Mouse (Mus musculus): ENCODE data around the gene Akt2. TPM values are rescaled to one million over a fixed set of nuclear protein-coding genes. Genes with fewer than 3 reads are reported as not detected.

Akt2 gene
- polyA plus RNA-seq, 1 experiment from 2014 or later: 98.9 TPM

- no peaks in the 10 kb centered on the region for H3K4me1 ChIP-seq (ENCODE audit: insufficient read depth)
- whole genome bisulfite sequencing: 61% methylated on average over 14 of the region's 14 CpGs
- no peaks in the 10 kb centered on the region for H3K9me3 ChIP-seq (ENCODE audit: low read depth, low read length)
- H3K36me3 ChIP-seq (ENCODE audit: insufficient read depth): peaks cover 27% of the 10 kb centered on the region; the same call in 1 of the 2 replicates
- H3K4me3 ChIP-seq (ENCODE audit: low read depth, low read length): no peak overlapping the region
- H3K27me3 ChIP-seq (ENCODE audit: insufficient read depth, low read length): peaks cover 51% of the 10 kb centered on the region
- ATAC-seq (ENCODE audit: insufficient read depth) (no peak), DNase-seq (no peak)
- H3K27ac ChIP-seq (ENCODE audit: low read depth): no peak overlapping the region
- H3K4me2 ChIP-seq: no peak overlapping the region
- TF ChIP-seq CTCF (IDR thresholded peaks at IDR 0.05; ENCODE audit: low read depth): 0 out of 2 replicates have a peak, but pooled peaks have one; percentile 11
- no peak overlapping the region for H3K9ac ChIP-seq
Measured at GRCm38 (mm10) chr7:27658712-27659663, 67.6 kb downstream of the Akt2 start.

DNA sequence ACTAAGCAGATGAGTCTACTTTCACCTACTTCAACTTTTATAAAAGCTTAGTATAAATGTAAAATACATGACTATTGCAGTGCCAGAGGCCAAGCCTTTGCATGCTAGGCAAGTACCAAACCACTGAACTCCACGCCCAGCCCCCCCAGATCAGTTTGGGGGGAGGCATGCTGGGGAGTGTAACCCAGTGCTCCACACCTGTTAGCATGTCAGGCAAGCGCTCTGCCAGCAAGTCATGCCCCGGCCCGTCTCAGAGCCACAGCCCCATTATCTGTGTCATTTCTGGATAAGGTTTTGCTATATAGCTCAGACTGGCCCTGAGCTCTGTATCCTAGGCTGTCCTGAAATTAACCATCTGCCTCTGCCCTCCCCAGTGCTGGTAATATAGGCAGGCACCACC, 70.7 kb downstream of the Akt2 start:
- 84% methylated on average over 4 of the region's 4 CpGs for WGBS
- no peaks in the 10 kb centered on the region for H3K4me1 ChIP-seq (ENCODE audit: insufficient read depth)
- TF ChIP-seq CTCF (IDR thresholded peaks at IDR 0.05; ENCODE audit: low read depth): no peak
- H3K9me3 ChIP-seq (ENCODE audit: low read depth, low read length): no peaks in the 10 kb centered on the region
- H3K36me3 ChIP-seq (ENCODE audit: insufficient read depth): peaks cover 27% of the 10 kb centered on the region
- no peak for ATAC-seq (ENCODE audit: insufficient read depth)
- no peak for DNase-seq
- H3K9ac ChIP-seq: no peak overlapping the region
- no peak overlapping the region for H3K4me3 ChIP-seq (ENCODE audit: low read depth, low read length)
- no peak overlapping the region for H3K27ac ChIP-seq (ENCODE audit: low read depth)
- no peak overlapping the region for H3K4me2 ChIP-seq
- H3K27me3 ChIP-seq (ENCODE audit: insufficient read depth, low read length): peaks cover 22% of the 10 kb centered on the region; the same call in 1 of the 2 replicates

DNA sequence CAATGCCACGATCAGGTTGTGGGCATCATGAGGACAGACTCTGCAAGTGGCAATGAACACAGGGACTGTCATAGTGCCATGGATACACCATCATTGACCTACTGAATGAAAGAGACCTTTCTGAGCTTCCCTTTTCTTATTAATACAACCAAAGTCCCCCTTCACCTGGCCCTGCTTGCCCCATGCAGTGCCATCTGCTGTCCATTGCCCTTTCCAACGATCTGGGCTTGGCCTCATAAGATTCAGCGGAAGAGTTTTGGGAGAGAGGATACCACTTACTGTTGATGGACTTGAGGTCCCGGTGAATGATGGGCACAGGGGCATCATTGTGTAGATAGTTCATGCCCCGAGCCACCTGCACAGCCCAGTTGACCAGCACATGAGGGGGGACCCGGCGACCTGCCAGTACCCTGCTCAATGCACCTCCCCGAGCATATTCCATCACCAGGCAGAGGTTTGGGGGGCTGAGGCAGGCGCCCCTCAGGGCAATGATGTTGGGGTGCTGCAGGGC, 81.8 kb downstream of the Akt2 start:
- Histone ChIP-seq H3K27ac (ENCODE audit: low read depth) (no peak overlapping the region), H3K9ac (peak overlapping the region; percentile 76), H3K9me3 (ENCODE audit: low read depth, low read length) (no peaks in the 10 kb centered on the region), H3K4me1 (ENCODE audit: insufficient read depth) (peaks cover 12% of the 10 kb centered on the region; the same call in 1 of the 2 replicates), H3K36me3 (ENCODE audit: insufficient read depth) (0 out of 2 replicates have a peak, but pooled peaks cover 8% of the 10 kb centered on the region), H3K4me3 (ENCODE audit: low read depth, low read length) (peak overlapping the region; percentile 87), H3K4me2 (peak overlapping the region; percentile 99), H3K27me3 (ENCODE audit: insufficient read depth, low read length) (no peaks in the 10 kb centered on the region)
- ATAC-seq (ENCODE audit: insufficient read depth) (no peak), DNase-seq (no peak)
- 0 out of 2 replicates have a peak, but pooled peaks have one; percentile 10 for TF ChIP-seq CTCF (IDR thresholded peaks at IDR 0.05; ENCODE audit: low read depth)
- WGBS: 50% methylated on average over 9 of the region's 9 CpGs

GRCm38 (mm10) chr7:27673575-27674131, 82.3 kb downstream of the Akt2 start:
- peak overlapping the region; percentile 99 for H3K4me2 ChIP-seq
- no peaks in the 10 kb centered on the region for H3K27me3 ChIP-seq (ENCODE audit: insufficient read depth, low read length)
- no peak for TF ChIP-seq CTCF (IDR thresholded peaks at IDR 0.05; ENCODE audit: low read depth)
- peak overlapping the region; percentile 87 for H3K4me3 ChIP-seq (ENCODE audit: low read depth, low read length)
- ATAC-seq (ENCODE audit: insufficient read depth) (peak; percentile 13; the same call in 1 of the 2 replicates), DNase-seq (peak; percentile 40)
- peaks cover 12% of the 10 kb centered on the region; the same call in 1 of the 2 replicates for H3K4me1 ChIP-seq (ENCODE audit: insufficient read depth)
- H3K36me3 ChIP-seq (ENCODE audit: insufficient read depth): 0 out of 2 replicates have a peak, but pooled peaks cover 8% of the 10 kb centered on the region
- H3K9me3 ChIP-seq (ENCODE audit: low read depth, low read length): no peaks in the 10 kb centered on the region
- H3K27ac ChIP-seq (ENCODE audit: low read depth): no peak overlapping the region
- WGBS: under 1% methylated on average over 46 of the region's 52 CpGs
- peak overlapping the region; percentile 76 for H3K9ac ChIP-seq

- ATAC-seq (ENCODE audit: insufficient read depth) (peak; percentile 76), DNase-seq (no peak)
- WGBS: 0% methylated on average over 33 of the region's 38 CpGs
- peak overlapping the region; percentile 87 for H3K4me3 ChIP-seq (ENCODE audit: low read depth, low read length)
- H3K4me1 ChIP-seq (ENCODE audit: insufficient read depth): peaks cover 12% of the 10 kb centered on the region; the same call in 1 of the 2 replicates
- H3K4me2 ChIP-seq: peak overlapping the region; percentile 99
- no peaks in the 10 kb centered on the region for H3K27me3 ChIP-seq (ENCODE audit: insufficient read depth, low read length)
- no peaks in the 10 kb centered on the region for H3K9me3 ChIP-seq (ENCODE audit: low read depth, low read length)
- 0 out of 2 replicates have a peak, but pooled peaks cover 8% of the 10 kb centered on the region for H3K36me3 ChIP-seq (ENCODE audit: insufficient read depth)
- H3K27ac ChIP-seq (ENCODE audit: low read depth): peak overlapping the region; percentile 91
- peak overlapping the region; percentile 76 for H3K9ac ChIP-seq
- TF ChIP-seq CTCF (IDR thresholded peaks at IDR 0.05; ENCODE audit: low read depth): no peak
Measured at GRCm38 (mm10) chr7:27674195-27674521, 82.8 kb downstream of the Akt2 start.

GRCm38 (mm10) chr7:27674522-27675221, 83.3 kb downstream of the Akt2 start, which contains the start of gene Map3k10:
Map3k10 (minus strand) TSS chr7:27674598.
- peak; percentile 99 for ATAC-seq (ENCODE audit: insufficient read depth)
- peak within 1 kb of the TSS; percentile 76 for H3K9ac ChIP-seq
- peaks cover 12% of the 10 kb centered on the region; the same call in 1 of the 2 replicates for H3K4me1 ChIP-seq (ENCODE audit: insufficient read depth)
- H3K36me3 ChIP-seq (ENCODE audit: insufficient read depth): 0 out of 2 replicates have a peak, but pooled peaks cover 8% of the 10 kb centered on the region
- no peak for TF ChIP-seq CTCF (IDR thresholded peaks at IDR 0.05; ENCODE audit: low read depth)
- H3K27me3 ChIP-seq (ENCODE audit: insufficient read depth, low read length): no peaks in the 10 kb centered on the region
- peak within 1 kb of the TSS; percentile 99 for H3K4me2 ChIP-seq
- H3K9me3 ChIP-seq (ENCODE audit: low read depth, low read length): no peaks in the 10 kb centered on the region
- under 1% methylated on average over 31 of the region's 31 CpGs for WGBS
- peak within 1 kb of the TSS; percentile 91 for H3K27ac ChIP-seq (ENCODE audit: low read depth)
- peak; percentile 97 for DNase-seq
- H3K4me3 ChIP-seq (ENCODE audit: low read depth, low read length): peak within 1 kb of the TSS; percentile 87
